Mouse (Mus musculus) kidney, adult 2 months (tissue): ENCODE data around the gene Rsc1a1.

Experiments used
- CTCF ChIP-seq: fragments of 200-500 bp; conservative IDR thresholded peaks from 2 replicates; pipeline ENCODE4 v1.5.1; 2011; ENCODE audit warnings: low read depth, mild to moderate bottlenecking, control low read depth, low read length, moderate library complexity, mixed read lengths; ENCODE audit not compliant: insufficient read depth, insufficient read length
- POLR2A ChIP-seq: fragments of 200-500 bp; IDR thresholded peaks from one replicate; pipeline ENCODE4 v1.6.1; 2011; ENCODE audit warnings: low read depth, low read length, control low read depth

DNA sequence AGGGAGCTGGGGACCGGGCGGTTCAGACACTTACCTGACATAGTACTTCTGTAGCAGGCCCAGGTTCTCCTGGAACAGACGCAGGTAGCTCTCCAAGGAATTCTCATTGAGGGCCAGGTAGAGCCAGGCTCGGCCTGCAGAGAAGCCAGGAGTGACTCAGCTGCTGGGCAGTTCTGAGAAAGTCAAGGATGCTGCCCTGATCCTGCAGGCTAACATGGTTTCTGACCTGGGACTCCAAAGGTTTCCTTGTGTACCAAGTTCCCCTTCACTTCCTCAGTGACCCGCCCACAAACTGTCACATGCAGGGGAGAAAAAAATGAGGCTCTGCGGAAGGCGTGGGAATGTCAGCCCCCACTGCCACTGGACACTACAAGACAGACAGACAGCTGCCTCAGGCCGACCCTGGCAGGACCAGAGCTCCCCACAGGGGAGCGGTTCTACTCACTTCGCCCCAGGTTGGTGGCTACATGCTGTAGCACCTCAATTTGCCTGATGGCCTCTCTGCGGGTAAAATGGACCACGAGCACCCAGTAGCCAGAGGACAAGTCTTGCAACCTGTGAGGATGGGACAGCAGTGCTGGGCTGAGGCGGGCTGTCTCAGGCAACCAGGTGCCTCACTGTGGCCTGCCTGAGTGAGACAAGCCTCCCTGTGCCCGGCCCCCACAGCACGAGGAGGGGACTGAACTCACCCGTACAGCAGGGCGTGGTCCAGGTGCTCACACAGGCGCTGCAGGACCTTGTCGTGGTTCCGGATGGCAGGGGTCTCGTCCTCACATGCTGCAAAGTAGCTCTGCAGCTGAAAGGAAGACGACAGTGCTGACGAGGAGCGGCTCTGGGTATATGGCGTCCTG, 43.2 kb downstream of the Rsc1a1 start:
- TF ChIP-seq CTCF (no peak), POLR2A (no peak)
